Mouse (Mus musculus) layer of hippocampus, adult 11-12 months (tissue): ENCODE measurements around the gene Cbfa2t3.

Experiments used
- DNase-seq: peaks from one replicate; pipeline ENCODE4 v3.0.0; 2022; ENCODE audit warnings: low spot score

The Cbfa2t3 gene

DNA sequence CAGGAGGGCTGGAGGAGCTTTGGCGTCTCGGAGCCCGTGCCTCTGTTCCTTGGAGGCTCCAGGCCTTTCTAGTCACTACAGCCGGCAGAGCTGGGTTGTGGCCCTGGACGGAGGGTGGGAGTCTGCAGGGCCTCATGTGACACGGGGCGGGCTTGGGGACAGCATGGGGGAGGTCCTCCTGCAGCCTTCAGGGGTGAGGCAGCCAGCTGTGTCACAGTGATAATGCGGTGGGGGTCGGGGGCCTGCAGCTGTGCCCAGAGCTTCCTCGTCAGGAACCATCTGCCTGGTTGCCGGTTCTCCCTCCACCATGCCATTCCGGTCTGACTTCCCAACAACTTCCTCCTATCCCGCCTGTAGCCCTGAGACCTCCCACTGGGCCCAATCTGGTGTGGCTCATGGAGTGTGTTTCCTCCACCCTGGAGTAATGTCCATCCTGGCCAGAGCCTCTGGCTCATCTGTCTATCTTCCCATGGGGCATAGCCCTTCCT, at the start of gene Cbfa2t3:
Cbfa2t3 (minus strand) TSS at position 105 of the 488 bp plus-strand sequence.
- DNase-seq: no peak

DNA sequence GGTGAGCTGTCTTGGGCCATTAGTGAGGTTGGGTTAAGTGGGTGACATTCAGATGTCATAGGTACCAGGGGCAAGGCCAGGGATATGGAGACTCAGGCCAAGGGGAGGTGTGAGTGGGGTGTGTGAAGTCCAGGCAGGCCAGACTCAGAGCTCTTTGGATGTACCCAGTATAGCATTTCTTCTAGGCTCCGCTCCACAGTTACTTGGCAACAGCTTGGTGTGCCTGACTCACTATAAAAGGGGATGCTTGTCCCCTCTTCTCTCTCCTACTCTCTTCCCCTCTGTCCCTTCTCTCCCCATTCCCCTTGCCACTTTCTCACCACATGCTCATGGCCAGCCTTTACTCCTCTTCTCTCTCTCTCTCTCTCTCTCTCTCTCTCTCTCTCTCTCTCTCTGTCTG, 48.9 kb upstream of the Cbfa2t3 start:
- no peak for DNase-seq

DNA sequence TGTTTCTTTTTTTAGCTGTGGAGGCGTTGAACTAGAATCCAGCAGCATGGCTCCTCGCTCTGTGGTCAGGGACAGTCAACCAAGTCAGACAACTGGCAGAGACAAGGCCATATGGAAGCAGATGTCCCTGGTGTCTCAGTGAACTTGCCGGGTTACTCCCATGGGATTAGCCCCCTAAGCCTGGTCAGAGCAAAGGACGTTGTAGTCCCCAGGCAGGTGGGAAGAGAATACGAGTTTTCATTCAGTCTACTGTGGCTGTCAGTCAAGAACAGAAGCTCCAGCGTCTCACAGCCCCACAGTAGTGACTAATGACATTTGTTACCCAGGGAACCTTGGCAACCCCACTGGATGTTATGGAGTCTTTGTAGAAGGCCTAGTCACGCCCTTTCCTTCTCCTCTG, 47.5 kb upstream of the Cbfa2t3 start:
- DNase-seq: no peak

DNA sequence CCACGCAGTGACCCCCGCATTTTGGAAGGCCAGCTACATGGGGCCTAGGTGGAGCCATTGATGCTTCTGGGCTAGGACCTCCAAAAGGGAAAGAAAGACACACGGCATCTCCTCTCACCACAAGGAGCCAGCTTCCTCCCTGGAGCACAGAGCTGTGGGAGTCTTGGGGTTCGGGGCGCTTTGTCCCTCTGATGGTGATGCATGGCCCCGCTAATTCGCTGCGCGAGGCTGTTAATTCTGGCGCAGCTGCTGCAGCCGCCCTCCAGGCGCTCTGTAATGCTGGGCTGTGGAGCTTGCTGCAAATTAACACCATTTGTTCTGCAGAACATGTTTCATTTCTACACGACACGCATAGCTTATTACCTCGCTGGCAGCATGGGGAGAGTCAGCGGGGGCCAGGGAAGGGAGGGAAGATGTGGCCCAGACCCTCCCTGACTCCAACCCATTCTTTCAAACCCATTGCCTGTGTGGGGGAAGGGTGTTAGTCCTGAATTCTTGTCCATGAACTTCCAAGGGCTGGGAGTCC, 46.9 kb upstream of the Cbfa2t3 start:
- no peak for DNase-seq

DNA sequence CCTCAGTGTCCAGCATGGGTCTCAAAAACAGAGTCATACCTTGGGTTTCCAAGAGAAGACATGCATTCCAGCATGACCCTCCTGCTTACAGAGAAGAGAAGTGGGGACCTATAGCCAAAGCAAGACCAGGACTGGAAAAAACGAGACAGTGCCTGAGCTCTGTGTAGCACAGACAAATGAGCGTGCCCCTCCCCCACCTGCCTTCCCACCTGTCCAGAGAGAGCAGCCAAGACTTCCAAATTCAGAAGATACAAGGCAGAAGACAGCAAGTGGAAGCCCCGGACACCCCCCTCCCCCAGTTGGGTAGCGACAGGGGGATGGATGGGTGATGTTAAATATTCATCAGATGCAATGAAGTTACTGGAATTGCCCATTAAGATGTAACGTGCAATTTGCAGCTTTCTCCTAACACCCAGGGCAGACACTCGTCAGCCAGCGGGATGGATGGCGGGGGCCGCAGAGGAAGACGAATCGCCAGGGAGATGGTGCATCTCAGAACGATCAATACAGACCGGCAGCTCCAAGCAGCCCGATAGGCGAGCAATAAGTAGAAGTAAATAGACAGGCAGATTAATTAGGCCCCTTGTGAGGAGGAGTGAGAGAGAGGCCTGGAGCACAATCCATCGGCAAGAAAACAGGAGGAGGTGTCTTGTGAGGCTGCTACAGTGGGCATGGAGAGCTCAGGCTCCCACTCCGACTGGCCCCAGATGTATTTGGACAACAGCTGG, 46.3 kb upstream of the Cbfa2t3 start:
- DNase-seq: no peak

DNA sequence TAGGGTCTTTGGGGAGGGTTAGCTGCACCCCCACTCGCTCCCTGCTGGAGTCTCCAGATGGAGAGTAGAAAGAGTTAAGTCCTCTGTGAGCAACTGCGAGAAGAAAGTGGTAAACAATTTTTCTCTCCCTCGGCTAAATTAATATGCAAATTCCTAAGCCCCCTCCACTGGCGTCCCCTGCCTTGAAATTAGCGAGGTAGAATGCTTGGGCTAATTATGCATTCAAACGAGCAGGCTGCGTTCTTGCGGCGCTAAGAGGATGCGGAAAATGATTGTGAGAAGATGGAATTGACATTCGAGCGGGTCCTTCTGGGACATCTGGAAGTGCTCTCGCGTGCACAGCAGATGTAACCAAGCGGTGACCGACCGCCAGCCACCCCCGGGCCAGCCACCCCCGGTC, 43.6 kb upstream of the Cbfa2t3 start:
- DNase-seq: no peak

DNA sequence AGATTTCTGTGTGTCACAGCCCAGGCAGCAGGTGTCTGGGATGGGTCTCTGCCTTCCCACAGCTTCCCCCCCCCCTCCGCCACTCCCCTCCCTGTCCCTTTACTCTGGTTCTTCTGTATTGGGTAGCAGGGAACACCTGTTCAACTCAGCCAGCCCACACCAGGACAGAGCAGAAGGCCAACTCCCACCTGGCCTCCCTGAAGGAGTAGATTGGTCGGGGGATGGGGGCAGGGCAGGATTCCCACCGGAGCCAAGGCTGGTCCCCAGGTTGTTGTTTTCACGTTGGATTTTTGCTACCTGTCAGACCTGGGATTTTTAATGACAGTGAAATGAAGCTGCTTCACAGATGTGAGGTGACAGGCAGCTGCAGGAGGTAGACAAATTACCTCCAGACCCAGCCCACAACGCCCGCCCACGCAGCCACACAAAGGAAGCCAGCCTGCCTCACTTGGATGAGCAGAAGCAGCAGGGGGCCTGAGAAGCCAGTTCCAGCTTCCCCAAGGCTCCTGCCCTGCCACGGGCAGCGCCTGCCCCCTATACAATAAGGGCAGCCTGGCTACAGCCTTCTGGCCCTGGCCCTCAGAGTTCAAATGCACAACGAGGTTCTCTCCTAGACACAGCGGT, 40.3 kb upstream of the Cbfa2t3 start:
- no peak for DNase-seq

DNA sequence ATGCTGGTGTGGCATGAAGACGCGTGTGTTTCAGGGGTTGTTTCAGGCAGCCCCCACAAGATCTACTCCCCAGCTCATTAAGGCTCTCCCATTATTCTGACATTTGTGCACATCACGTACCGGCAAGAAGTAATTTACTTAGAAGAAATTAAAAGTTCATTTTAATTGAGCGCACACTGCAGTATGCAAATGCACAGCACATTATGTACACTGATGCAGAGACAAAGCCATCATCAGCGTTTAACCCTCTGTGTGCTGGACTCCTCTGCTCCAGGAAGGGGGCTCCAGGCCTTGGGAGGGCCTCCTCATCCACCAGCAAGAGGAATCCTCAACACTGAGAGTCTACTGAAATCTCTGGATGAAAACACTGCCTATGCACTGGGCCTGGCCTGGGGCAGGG, 39.0 kb upstream of the Cbfa2t3 start:
- DNase-seq: no peak

DNA sequence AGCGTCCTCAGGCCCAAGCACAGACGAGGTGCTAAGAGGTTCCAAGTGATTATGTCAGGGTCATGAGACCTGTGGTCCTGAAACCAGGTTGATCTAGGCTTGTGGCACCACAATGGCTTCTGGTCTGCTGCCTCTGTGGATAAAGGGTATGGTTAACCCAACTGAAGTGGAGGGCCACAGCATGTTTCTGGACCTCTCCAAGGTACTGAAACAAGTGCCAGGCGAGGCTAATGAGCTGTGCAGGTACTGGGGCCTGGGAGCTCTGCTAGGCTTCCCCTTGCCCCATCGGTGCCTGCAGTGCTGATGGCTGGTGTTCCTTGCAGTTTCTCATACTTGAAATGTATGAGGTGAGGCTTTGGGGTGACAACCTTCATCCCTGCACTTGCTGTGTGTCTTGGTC, 38.2 kb upstream of the Cbfa2t3 start:
- no peak for DNase-seq

DNA sequence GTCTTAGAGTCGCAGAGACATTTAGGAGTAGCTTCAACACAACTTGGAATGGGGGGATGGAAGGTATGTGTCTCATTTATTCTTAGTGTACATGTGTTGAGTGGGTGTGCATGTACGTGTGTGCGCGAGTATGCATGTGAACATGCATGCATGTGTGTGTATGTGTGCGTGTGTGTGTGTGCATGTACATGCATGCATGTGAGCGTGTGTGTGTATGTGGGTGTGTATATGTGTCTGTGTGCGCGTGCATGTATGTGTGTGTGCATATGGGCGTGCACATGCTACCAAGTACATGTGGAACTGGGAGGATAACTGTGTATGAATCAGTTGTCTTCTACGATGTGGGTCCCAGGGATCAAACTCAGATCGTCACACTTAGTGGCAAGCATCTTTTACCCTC, 37.7 kb upstream of the Cbfa2t3 start:
- no peak for DNase-seq

DNA sequence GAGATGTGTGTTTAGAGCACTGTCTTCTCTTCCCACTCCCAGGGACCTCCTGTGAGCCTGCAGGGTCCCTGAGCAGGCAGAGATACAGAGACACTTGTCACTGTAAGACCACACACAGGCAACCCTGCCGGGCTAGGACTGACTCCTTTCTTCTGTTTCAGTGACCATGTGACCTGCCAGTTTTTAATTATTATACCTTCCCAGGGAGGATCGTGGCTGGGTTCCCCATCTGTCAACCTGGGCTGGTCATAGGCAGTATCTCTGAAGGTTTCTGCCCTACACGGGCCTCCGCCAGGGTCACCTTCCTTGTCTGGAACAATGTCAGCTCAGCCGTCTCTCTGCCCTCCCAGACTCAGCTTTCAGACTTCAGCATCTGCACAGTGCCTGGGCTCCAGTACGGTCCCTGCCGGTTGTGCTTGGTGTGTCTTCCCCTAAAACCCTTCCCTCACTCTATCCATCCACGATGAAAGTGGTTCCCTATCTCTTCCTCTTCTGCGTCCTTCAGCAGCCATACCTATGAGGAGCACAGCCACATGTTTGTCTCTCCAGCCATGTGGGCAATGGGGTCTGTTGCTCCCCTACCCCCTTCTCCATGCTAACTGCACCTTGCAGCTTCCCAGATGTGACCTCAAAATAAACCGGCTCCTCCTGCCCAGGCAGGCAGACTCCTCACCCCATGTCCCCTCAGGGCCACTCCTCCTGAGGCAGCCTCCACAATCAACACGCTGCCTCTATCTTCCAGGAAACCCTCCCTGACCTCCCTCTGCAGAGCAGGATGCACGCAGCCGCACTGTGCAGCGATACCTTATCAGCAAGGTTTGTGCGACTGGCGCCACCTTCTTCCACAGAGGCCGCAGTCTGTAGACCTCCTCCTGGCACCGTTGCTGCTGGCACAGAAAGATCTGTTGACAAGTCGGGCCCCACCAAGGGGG, 36.9 kb upstream of the Cbfa2t3 start:
- no peak for DNase-seq

DNA sequence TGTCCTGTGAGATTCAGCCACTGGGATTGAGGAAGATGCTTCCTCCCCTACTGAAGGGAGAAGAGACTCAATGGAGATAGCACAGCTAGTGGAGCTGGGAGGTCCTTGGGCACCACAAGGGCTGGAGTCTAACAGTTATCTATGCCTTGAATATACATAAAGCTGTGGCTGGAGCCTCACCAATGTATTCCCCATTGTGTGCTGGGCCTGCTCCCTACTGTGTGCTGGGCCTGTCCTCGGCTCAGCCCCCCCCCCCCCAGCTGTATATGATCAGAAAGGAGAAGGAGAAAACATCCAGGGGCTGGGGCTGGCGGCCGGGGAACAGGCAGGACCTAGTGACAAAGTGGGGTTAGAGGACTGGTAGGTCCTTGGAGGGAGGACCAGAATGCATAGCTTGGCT, 36.2 kb upstream of the Cbfa2t3 start:
- DNase-seq: no peak

DNA sequence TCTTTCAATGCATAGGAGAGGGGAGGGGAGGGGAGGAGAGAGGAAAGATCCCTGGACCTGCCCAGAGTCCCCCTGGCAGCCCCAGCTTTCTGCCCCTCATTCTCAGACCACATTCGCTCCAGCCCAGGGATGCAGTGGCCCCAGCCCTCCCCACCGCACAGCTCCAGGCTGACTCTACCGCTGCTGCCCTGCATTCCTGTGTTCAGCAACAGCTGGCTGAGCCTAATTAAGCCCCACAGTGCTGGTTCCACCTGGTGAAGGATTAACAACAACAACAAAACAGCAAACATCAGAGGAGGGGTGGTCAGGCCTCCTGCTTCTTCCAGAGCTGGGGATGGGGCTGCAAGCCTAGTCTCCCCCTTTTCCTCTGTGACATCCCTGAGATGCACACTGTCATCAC, 29.7 kb upstream of the Cbfa2t3 start:
- DNase-seq: no peak

DNA sequence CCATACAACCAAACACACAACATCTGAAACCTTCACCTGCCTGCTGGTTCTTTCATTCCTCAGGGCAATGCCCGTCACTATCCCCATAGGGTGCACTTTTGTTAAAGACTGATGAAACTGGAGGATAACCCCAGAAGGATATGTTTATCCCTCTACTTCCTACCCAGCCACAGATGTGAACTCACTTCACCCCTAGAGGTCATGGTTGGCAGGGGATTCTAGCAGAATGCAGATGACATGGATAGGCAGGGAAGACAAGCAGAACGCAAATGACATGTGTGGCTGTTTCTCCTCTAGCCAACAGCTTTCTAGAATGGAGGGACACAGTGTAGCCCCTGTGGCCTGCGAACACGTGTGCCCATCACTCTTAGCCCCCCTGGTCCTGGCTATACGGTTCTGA, 28.5 kb upstream of the Cbfa2t3 start:
- DNase-seq: no peak

DNA sequence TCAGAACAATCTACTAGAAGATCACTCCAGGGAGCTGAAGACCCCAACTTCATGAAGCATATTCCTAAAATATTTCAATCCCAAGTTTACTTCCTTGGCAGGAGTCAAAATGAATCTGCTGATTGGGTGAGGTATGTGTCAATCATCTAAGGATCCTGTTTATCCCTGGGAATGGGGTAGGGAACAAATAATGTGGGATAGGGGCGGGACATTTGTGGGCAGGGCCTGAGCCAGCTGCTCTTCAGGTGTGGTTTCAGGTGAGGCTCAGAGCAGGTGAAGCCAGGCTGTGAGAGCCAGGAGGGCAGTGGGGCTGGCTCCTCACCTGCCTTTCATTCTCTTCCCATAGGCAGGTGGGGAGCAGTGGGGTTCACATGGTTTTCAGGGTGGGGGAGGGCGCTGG, 27.9 kb upstream of the Cbfa2t3 start:
- DNase-seq: no peak

DNA sequence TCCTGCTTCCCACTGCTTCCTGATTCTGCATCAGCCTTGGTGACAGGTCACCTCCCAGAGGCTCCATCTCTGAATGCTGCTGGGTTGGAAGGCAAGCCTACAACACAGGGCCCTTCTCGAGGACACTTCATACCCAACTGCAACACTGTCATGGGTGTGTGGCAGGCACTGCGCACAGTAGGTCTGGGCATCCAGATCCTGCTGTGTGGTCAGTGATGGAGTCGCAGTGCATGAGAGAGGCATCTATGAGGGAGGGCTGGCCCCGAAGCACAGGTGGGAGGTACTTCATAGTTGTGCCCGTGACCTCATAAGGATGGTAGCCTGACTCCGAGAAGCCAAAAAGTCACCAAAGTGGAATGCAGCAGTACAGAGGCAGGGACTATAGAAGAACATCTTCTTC, 26.3 kb upstream of the Cbfa2t3 start:
- DNase-seq: no peak

DNA sequence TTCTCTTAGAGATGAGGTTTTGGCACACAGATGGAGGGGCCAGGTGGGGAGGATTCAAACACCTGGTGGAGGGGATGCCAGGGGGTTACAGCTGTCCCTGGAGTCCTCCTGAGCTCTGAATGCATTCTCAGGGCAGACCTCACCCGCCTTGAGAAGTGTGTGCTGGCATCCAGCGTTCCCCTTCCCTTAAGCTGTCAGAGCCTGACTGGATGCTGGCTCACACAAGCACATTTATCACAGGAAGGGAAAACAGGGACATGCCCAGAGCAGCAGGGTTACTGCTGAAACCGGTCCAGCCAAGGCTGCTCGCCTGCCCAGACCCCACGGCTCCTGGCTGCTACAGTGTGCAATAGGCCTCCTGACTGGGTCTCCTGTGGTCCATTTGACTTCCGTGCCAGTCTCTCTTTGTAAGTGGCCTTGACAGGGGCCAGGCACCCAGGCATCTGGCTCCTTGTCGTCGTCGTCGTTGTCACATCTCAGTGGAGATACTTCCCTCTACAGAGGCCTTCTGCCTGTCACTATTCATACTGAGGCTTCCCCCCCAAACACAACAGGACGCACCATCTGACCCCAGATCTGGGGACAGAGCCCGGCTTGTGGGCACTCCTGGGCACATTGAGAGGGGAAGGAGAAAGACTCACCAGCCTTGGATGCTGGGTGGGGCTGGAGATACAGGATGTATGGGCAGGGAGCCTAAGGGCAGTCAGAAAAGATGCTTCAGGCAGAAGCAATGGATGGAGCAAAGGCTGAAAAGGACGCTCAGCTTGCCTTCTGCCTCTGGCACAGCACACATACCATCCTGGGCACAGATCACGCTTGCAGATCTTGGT, 22.1 kb upstream of the Cbfa2t3 start:
- no peak for DNase-seq

DNA sequence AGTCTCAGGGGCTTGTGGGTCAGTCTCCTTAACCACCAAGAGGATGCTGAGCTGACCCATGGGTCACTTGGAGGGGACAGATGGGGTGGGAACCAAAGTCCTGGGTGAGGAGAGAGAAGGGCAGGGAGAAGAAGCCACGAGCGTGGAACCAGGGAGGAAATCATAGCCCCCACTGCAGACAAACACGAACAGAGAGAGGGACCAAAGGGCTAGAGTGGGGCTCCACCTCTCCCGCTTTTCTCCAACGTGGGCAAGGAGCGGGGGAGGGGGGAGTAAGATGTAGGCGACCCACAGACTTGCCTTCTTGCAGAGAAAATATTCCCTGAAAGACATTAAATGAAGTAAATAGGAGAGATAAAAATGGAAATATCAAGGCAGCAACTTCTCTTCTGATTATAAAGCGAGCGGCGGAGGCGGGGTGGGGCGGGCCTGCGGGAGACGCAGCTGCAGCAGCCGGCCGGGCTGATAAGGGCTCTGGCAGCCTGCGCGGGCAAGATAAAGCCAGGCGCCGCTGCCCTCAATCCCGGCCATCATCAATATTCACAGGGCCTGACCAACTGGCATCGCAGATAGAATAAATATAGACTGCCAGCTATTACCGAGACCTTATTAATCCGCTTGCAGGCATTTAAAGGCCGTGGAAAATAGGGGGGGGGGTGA, 21.3 kb upstream of the Cbfa2t3 start:
- no peak for DNase-seq

DNA sequence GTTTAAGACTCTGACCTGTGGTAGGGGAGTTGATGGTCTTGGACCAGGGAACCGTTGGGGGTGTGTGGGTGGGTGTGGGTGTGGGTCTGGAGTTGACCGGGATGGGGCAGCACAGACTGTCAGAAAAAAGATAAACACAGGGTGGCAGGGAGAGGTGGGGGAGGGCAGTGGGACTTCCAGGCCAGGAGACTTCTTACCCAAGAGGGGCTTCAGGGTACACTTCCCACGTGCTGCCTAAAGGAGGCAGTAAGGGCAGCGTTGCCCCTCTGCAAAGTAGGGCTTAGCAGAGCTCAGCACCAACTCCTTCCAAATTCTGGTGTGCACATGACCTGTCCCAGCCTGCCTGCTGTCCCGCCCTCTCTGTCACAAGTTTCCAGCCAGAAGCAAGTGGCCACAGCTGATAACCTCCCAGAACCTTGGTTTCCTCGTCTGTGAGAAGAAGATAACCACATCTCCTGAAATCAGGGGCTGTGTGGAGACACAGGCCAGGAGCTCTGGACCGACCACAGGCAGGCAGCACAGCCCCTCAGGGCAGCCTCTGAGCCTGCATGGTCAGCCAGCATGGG, 20.7 kb upstream of the Cbfa2t3 start:
- DNase-seq: no peak

DNA sequence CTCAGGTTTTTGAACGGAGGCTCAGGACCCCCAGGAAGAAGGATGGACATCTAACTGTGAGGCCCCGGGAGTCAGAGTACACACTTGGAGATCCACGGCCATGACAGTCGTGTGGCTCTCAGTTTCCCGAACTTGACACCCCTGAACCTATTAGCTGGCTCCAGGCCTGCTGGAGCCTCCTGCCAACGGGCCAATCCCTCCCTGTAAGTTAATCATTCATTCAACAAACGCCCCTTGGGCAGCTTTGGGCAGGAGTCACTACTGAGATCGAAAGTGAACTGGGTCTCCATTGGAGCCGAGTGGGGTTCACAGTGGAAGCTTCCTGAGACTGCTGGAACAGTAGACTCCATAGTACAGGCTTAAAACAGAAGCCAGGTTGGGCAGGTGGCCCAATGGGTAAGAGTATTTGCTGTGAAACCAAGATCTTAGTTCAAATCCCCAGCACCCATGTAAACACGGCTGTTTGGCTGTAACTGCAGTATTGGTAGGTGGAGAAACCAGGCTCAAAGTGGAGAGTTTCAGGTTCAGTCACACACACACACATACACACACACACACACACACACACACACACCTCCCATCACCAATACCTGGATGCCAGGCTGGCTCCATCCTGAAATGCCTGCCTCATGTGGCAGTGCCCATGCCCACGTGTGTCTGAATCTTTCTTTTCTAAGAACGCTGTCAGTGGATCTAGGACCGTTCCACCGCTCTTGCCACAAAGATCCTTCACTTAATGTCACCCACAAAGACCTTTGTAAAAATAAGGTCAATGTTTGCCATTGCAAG, 20.0 kb upstream of the Cbfa2t3 start:
- DNase-seq: no peak
